Mouse (Mus musculus) CD8-positive naive resting alpha-beta T cell, adult 2 months (primary cell): ENCODE results near the gene Ascl1.

Experiments used
- DNase-seq, 2 experiments: peaks; one replicate each; pipeline ENCODE4 v3.0.0; 2022; ENCODE audit warnings: low read depth in 2 of 2, low spot score in 2 of 2

Ascl1 gene

GRCm38 (mm10) chr10:87485721-87486620 lies 7.5 kb downstream of the Ascl1 start:
- no peak for DNase-seq

- no peak for DNase-seq
Measured at GRCm38 (mm10) chr10:87484831-87485720, 8.4 kb downstream of the Ascl1 start.

- DNase-seq: no peak
Measured at GRCm38 (mm10) chr10:87477895-87478294, 15.6 kb downstream of the Ascl1 start.

GRCm38 (mm10) chr10:87474971-87475370 lies 18.5 kb downstream of the Ascl1 start:
- no peak for DNase-seq

- no peak for DNase-seq
Measured at GRCm38 (mm10) chr10:87473475-87474131, 19.9 kb downstream of the Ascl1 start.

GRCm38 (mm10) chr10:87450777-87451176 lies 42.7 kb downstream of the Ascl1 start:
- DNase-seq: no peak

GRCm38 (mm10) chr10:87449368-87449767 lies 44.1 kb downstream of the Ascl1 start:
- no peak for DNase-seq

GRCm38 (mm10) chr10:87448257-87448656 lies 45.2 kb downstream of the Ascl1 start:
- DNase-seq: no peak

GRCm38 (mm10) chr10:87447754-87448095 lies 45.7 kb downstream of the Ascl1 start:
- no peak for DNase-seq

GRCm38 (mm10) chr10:87446829-87447753 lies 46.4 kb downstream of the Ascl1 start:
- DNase-seq: no peak

GRCm38 (mm10) chr10:87446139-87446828 lies 47.2 kb downstream of the Ascl1 start:
- no peak for DNase-seq
